Mouse (Mus musculus): Measurements from ENCODE around the gene Nek1.

GRCm38 (mm10) chr8:60981388-60981787, 11.6 kb upstream of the Nek1 start:
- TF ChIP-seq POLR2A (IDR thresholded peaks at IDR 0.05; ENCODE audit: low read depth, low read length) (no peak), CTCF (IDR thresholded peaks at IDR 0.05; ENCODE audit: borderline replicate concordance, insufficient read depth, low read length) (no peak)

All from embryonic fibroblast, embryonic 13.5 days (primary cell).